Mouse (Mus musculus): Measurements from ENCODE around the gene Wipf2.

DNA sequence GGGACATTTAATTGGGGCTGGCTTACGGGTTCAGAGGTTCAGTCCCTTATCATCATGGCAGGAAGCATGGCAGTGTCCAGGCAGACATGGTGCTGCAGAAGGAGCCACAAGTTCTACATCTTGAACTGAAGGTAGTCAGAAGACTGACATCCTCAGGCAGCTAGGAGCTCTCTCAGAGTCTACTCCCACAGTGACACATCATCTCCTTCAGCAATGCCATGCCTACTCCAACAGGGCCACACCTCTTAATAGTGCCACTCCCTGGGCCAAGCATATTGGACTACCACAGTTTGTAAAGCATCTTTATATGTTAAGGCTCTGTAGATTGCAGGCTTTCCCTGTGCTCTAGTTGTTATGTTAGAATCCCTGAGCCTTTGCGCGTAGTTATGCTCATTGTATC is 24.3 kb downstream of the Wipf2 start:
- TF ChIP-seq CTCF (IDR thresholded peaks at IDR 0.05; ENCODE audit: borderline replicate concordance, insufficient read depth, low read length): no peak
- no peak for TF ChIP-seq POLR2A (IDR thresholded peaks at IDR 0.05; ENCODE audit: low read depth, low read length)

Data from embryonic fibroblast, embryonic 13.5 days (primary cell).